Mouse (Mus musculus) lung, postnatal 0 days (tissue): ENCODE data around the gene Fam25c.

Source experiments
- CTCF ChIP-seq: IDR thresholded peaks from 2 replicates; pipeline ENCODE4 v1.5.1; 2016; ENCODE audit warnings: antibody characterized with exemption, mild to moderate bottlenecking
- EP300 ChIP-seq: IDR thresholded peaks from 2 replicates; pipeline ENCODE4 v1.6.1; 2016; ENCODE audit warnings: antibody characterized with exemption, mild to moderate bottlenecking, control low read depth

DNA sequence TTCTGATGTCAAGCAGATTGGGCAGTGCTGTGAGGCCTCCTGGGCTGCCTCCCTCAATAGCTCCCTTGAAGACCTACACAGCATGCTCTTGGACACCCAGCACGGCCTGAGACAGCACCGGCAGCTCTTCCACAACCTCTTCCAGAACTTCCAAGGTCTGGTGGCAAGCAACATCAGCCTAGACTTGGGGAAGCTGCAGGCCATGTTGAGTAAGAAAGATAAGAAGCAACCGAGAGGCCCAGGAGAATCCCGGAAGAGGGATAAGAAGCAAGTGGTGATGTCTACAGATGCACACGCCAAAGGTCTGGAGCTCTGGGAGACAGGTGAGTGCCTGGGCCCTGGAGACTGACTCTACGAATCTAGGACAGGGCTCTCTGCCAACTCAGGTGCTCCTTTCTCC, 44.1 kb upstream of the Fam25c start:
- TF ChIP-seq EP300: no peak
- TF ChIP-seq CTCF: no peak
